Mouse (Mus musculus) midbrain, embryonic 10.5 days (tissue): ENCODE measurements at regions not wholly inside any gene's neighbourhood (a gene's known extent, or its start where the extent isn't known, plus 50 kb on each side); places are given as distances from the start of the nearest gene placed in this dataset.

Experiments
- DNase-seq: peaks from one replicate; pipeline ENCODE4 v3.0.0-alpha.2; 2017; ENCODE audit warnings: low spot score
- H3K27ac ChIP-seq: fragments of 300-500 bp; sonication (generic); replicated peaks from 2 replicates; pipeline ENCODE4 v1.5.1; 2016; ENCODE audit warnings: mild to moderate bottlenecking
- H3K27me3 ChIP-seq: fragments of 300-500 bp; sonication (generic); 2 replicates; pipeline ENCODE4 v1.6.1; 2016; ENCODE audit warnings: low read depth, mild to moderate bottlenecking; ENCODE audit not compliant: poor library complexity, severe bottlenecking
- H3K36me3 ChIP-seq: fragments of 300-500 bp; sonication (generic); 2 replicates; pipeline ENCODE4 v1.6.1; 2016; ENCODE audit warnings: mild to moderate bottlenecking, moderate library complexity
- H3K4me1 ChIP-seq: fragments of 300-500 bp; sonication (generic); 2 replicates; pipeline ENCODE4 v1.6.1; 2016
- H3K4me3 ChIP-seq: fragments of 300-500 bp; sonication (generic); 2 replicates; pipeline ENCODE4 v1.5.1; 2016; ENCODE audit warnings: mild to moderate bottlenecking, moderate library complexity
- H3K9me3 ChIP-seq: fragments of 300-500 bp; sonication (generic); replicated peaks from 2 replicates; pipeline ENCODE4 v1.6.1; 2016; ENCODE audit warnings: mild to moderate bottlenecking
- WGBS: fragments of 180-500 bp; shearing (Covaris S2); methylation state at CpG from one replicate; pipeline ENCODE4 v1.1.7; 2016; 5-methylcytosine and 5-hydroxymethylcytosine counted together

- Histone ChIP-seq H3K9me3 (no peaks in the 10 kb centered on the region), H3K4me3 (no peak overlapping the region), H3K36me3 (no peaks in the 10 kb centered on the region), H3K27me3 (no peaks in the 10 kb centered on the region), H3K27ac (no peak overlapping the region), H3K4me1 (no peaks in the 10 kb centered on the region)
- no peak for DNase-seq
- WGBS = 80% methylated on average over 5 of the region's 5 CpGs
These were observed 486.8 kb downstream of the Zfp704 start for GRCm38 (mm10) chr3:9123079-9123478.

GRCm38 (mm10) chr3:9117913-9118312, 492.0 kb downstream of the Zfp704 start:
- Histone ChIP-seq H3K27ac (no peak overlapping the region), H3K4me1 (no peaks in the 10 kb centered on the region), H3K4me3 (no peak overlapping the region), H3K27me3 (no peaks in the 10 kb centered on the region), H3K36me3 (no peaks in the 10 kb centered on the region), H3K9me3 (no peaks in the 10 kb centered on the region)
- WGBS = 82% methylated on average over 3 of the region's 3 CpGs
- DNase-seq = no peak

GRCm38 (mm10) chr3:9113410-9113809, 496.5 kb downstream of the Zfp704 start:
- Histone ChIP-seq H3K36me3 (no peaks in the 10 kb centered on the region), H3K9me3 (no peaks in the 10 kb centered on the region), H3K4me3 (no peak overlapping the region), H3K27me3 (no peaks in the 10 kb centered on the region), H3K4me1 (peaks cover 14% of the 10 kb centered on the region), H3K27ac (no peak overlapping the region)
- no peak for DNase-seq
- WGBS = 80% methylated on average over 5 of the region's 5 CpGs

- Histone ChIP-seq H3K27ac (no peak overlapping the region), H3K4me3 (no peak overlapping the region), H3K9me3 (no peaks in the 10 kb centered on the region), H3K27me3 (no peaks in the 10 kb centered on the region), H3K4me1 (peaks cover 14% of the 10 kb centered on the region), H3K36me3 (no peaks in the 10 kb centered on the region)
- no peak for DNase-seq
- 37% methylated on average over 11 of the region's 11 CpGs for WGBS
These were observed 499.1 kb downstream of the Zfp704 start for GRCm38 (mm10) chr3:9110741-9111140.

GRCm38 (mm10) chr3:9109991-9110390, 499.9 kb downstream of the Zfp704 start:
- peaks cover 21% of the 10 kb centered on the region for H3K4me1 ChIP-seq
- H3K27ac ChIP-seq = peak overlapping the region; percentile 33; the same call in 1 of the 2 replicates
- no peaks in the 10 kb centered on the region for H3K27me3 ChIP-seq
- no peaks in the 10 kb centered on the region for H3K36me3 ChIP-seq
- H3K4me3 ChIP-seq = no peak overlapping the region
- no peaks in the 10 kb centered on the region for H3K9me3 ChIP-seq
- DNase-seq = no peak
- 34% methylated on average over 8 of the region's 8 CpGs for WGBS

GRCm38 (mm10) chr3:9109485-9109884, 500.4 kb downstream of the Zfp704 start:
- no peak overlapping the region for H3K4me3 ChIP-seq
- DNase-seq = no peak
- no peaks in the 10 kb centered on the region for H3K36me3 ChIP-seq
- H3K27ac ChIP-seq = peak overlapping the region; percentile 33; the same call in 1 of the 2 replicates
- WGBS = 92% methylated on average over 5 of the region's 5 CpGs
- no peaks in the 10 kb centered on the region for H3K27me3 ChIP-seq
- peaks cover 21% of the 10 kb centered on the region for H3K4me1 ChIP-seq
- no peaks in the 10 kb centered on the region for H3K9me3 ChIP-seq

- Histone ChIP-seq H3K27me3 (no peaks in the 10 kb centered on the region), H3K4me1 (peaks cover 21% of the 10 kb centered on the region), H3K36me3 (no peaks in the 10 kb centered on the region), H3K9me3 (no peaks in the 10 kb centered on the region), H3K27ac (no peak overlapping the region), H3K4me3 (no peak overlapping the region)
- 78% methylated on average over 15 of the region's 15 CpGs for WGBS
- DNase-seq = no peak
These were observed 502.0 kb downstream of the Zfp704 start for GRCm38 (mm10) chr3:9107766-9108410.

- 64% methylated on average over 8 of the region's 8 CpGs for WGBS
- Histone ChIP-seq H3K27ac (no peak overlapping the region), H3K36me3 (no peaks in the 10 kb centered on the region), H3K27me3 (no peaks in the 10 kb centered on the region), H3K4me1 (peaks cover 14% of the 10 kb centered on the region), H3K4me3 (no peak overlapping the region), H3K9me3 (no peaks in the 10 kb centered on the region)
- DNase-seq = no peak
These were observed 504.5 kb downstream of the Zfp704 start for GRCm38 (mm10) chr3:9105191-9105926.

- H3K4me3 ChIP-seq = no peak overlapping the region
- H3K27ac ChIP-seq = no peak overlapping the region
- no peaks in the 10 kb centered on the region for H3K36me3 ChIP-seq
- no peaks in the 10 kb centered on the region for H3K9me3 ChIP-seq
- peaks cover 7% of the 10 kb centered on the region; the same call in 1 of the 2 replicates for H3K4me1 ChIP-seq
- DNase-seq = no peak
- 83% methylated on average over 6 of the region's 6 CpGs for WGBS
- no peaks in the 10 kb centered on the region for H3K27me3 ChIP-seq
These were observed 506.4 kb downstream of the Zfp704 start for GRCm38 (mm10) chr3:9103456-9103855.

GRCm38 (mm10) chr3:9101240-9101639, 508.6 kb downstream of the Zfp704 start:
- no peak for DNase-seq
- Histone ChIP-seq H3K36me3 (no peaks in the 10 kb centered on the region), H3K4me3 (no peak overlapping the region), H3K9me3 (no peaks in the 10 kb centered on the region), H3K4me1 (peaks cover 7% of the 10 kb centered on the region; the same call in 1 of the 2 replicates), H3K27me3 (no peaks in the 10 kb centered on the region), H3K27ac (no peak overlapping the region)
- 67% methylated on average over 3 of the region's 3 CpGs for WGBS

- Histone ChIP-seq H3K27ac (no peak overlapping the region), H3K4me3 (no peak overlapping the region), H3K9me3 (no peaks in the 10 kb centered on the region), H3K4me1 (peaks cover 7% of the 10 kb centered on the region; the same call in 1 of the 2 replicates), H3K27me3 (no peaks in the 10 kb centered on the region), H3K36me3 (no peaks in the 10 kb centered on the region)
- DNase-seq = no peak
- WGBS = 84% methylated on average over 8 of the region's 8 CpGs
These were observed 509.1 kb downstream of the Zfp704 start for GRCm38 (mm10) chr3:9100761-9101160.

GRCm38 (mm10) chr3:9098441-9098840, 511.4 kb downstream of the Zfp704 start:
- no peaks in the 10 kb centered on the region for H3K9me3 ChIP-seq
- WGBS = 84% methylated on average over 10 of the region's 10 CpGs
- no peak for DNase-seq
- no peaks in the 10 kb centered on the region for H3K4me1 ChIP-seq
- H3K36me3 ChIP-seq = no peaks in the 10 kb centered on the region
- no peaks in the 10 kb centered on the region for H3K27me3 ChIP-seq
- H3K4me3 ChIP-seq = no peak overlapping the region
- no peak overlapping the region for H3K27ac ChIP-seq

- no peaks in the 10 kb centered on the region for H3K4me1 ChIP-seq
- H3K9me3 ChIP-seq = no peaks in the 10 kb centered on the region
- H3K36me3 ChIP-seq = no peaks in the 10 kb centered on the region
- H3K4me3 ChIP-seq = no peak overlapping the region
- H3K27ac ChIP-seq = no peak overlapping the region
- no peaks in the 10 kb centered on the region for H3K27me3 ChIP-seq
- no peak for DNase-seq
- 88% methylated on average over 5 of the region's 5 CpGs for WGBS
These were observed 525.8 kb downstream of the Zfp704 start for GRCm38 (mm10) chr3:9084134-9084533.
